Mouse (Mus musculus) heart, postnatal 10 days (tissue): ENCODE results near the gene Cdc42ep2. TPM values are rescaled to one million over a fixed set of nuclear protein-coding genes. Genes with fewer than 3 reads are reported as not detected.
A peak's percentile ranks its signal among the peaks of the same experiment; 100 is the strongest.

Source experiments
- DNase-seq, 2 experiments: peaks; one replicate each; pipeline ENCODE4 v3.0.0; 2021
- intact Hi-C: fragments of 180-260 bp; cut with DNase I; formaldehyde crosslinking; loops from one replicate; pipeline ENCODE4 v1.15.1; 2025
- total RNA-seq, 2 experiments: library from RNA; stranded (reverse); gene quantifications; 2 replicates each; pipeline ENCODE4 v1.2.3; 2021

Gene Cdc42ep2
- total RNA-seq, 2 experiments from 2014 or later: 14.0 to 16.0 TPM

- DNase-seq: no peak
- intact Hi-C loops: no loop called here
Measured at GRCm38 (mm10) chr19:5944145-5944544, 19.5 kb upstream of the Cdc42ep2 start.

DNA sequence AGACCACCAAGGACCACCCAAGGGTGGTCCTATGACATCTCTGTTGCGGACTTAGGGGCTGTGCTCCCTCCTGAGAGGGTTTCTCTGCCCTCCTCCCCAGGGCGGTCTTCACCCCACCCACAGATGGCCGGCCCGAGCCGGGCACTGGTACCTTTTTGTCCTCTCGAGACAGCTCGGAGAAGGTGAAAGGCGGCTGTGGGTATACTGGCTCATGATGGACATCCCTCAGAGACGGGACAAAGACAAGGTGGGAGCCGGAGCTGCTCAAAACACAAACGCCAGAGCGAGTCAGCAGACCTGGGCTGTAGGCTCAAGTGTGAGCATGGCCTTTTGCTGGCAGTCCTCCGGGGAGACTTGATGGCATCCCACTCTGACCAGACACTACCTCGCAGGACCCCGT is 18.8 kb upstream of the Cdc42ep2 start:
- no peak for DNase-seq
- intact Hi-C loops: no loop called here

- no peak for DNase-seq
- intact Hi-C loops: no loop called here
Measured at GRCm38 (mm10) chr19:5942581-5942980, 18.0 kb upstream of the Cdc42ep2 start.

DNA sequence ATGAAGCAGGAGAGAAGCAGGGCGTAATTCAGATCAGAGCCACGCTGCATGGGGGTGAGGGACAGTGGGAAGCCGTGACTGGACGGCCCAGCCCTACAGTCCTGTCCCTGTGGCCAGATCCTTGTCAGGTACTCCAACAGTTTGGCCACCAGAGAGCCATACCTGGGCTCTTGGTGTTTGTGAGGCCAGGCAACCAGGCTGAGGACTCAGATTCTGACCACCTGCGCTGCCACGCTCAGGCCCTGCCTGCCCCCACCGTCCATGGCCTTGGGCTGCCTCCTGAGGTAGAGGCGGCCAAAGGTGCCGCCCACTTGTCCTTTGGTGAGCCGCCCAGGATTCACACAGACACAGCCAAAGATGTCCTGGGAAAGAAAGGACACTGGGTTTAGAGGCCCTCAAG is 16.0 kb upstream of the Cdc42ep2 start:
- intact Hi-C loops: loop anchor here (2.0 kb wide), 1 partner anchor 16 kb away; the partner anchor contains the start of gene Cdc42ep2
- DNase-seq: no peak

DNA sequence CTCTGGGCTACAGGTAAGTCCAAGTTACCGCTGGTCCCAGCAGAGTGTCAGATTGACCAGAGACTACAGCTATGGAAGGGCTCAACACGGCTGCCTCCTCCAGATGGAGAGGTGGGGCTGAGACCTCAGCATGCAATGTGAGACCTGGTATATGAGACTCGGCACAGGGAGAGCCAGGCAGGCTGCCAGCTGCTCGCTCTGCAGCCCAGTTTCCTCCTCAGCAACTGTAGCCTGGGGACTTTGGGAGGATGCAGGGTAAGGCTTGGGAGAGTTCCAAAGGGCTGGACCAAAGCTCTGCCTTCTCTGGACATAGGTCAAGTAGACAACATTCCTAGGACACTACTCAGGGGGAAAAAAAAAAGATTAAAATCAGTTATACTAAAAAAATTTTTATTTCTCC is 15.6 kb upstream of the Cdc42ep2 start:
- DNase-seq: peak; percentile 82 to 86
- intact Hi-C loops: loop anchor here (2.0 kb wide), 1 partner anchor 15 kb away; the partner anchor contains the start of gene Cdc42ep2

GRCm38 (mm10) chr19:5939715-5940114 is 15.1 kb upstream of the Cdc42ep2 start:
- DNase-seq: no peak
- intact Hi-C loops: loop anchor here (2.0 kb wide), 1 partner anchor 15 kb away; the partner anchor contains the start of gene Cdc42ep2

GRCm38 (mm10) chr19:5938516-5938915 is 13.9 kb upstream of the Cdc42ep2 start:
- intact Hi-C loops: no loop called here
- no peak for DNase-seq

GRCm38 (mm10) chr19:5937836-5938406 is 13.3 kb upstream of the Cdc42ep2 start:
- intact Hi-C loops: no loop called here
- peak in 1 of 2 experiments; percentile 46 for DNase-seq

DNA sequence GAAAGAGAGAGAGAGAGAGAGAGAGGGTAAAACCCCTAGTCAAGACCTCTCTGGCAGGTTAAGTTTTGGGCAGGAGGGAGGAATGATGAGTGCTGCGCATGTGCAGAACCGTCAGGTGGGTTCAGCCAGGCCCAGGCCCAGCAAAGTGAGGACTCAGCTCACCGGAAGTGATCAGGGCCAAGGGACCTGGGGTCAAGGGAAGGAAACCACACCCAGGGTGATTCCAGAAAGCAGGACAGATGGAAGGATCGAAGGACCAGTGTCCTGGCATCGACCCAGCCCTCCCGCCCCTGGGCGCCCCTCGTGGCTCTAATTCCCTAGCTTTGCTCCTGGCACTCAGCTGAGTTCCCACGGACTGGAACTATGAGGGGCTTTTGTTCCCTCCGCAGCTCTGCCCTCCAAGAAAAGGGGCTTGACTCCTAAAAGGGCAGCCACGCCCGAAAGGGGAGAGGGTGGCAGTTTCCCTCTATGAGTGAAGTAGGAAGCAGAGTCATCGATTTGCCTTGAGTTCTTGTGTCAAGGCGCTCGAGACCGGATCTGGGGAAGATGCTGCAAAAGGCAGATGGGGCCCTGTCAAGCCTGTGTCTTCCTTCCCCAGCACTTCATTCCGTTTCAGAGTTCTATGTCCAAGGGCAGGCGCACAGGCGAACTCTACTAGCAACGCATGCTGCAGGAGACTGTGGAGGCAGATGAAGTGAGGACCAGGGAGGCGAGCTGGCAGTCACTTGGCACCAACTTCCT is 12.6 kb upstream of the Cdc42ep2 start:
- no peak for DNase-seq

DNA sequence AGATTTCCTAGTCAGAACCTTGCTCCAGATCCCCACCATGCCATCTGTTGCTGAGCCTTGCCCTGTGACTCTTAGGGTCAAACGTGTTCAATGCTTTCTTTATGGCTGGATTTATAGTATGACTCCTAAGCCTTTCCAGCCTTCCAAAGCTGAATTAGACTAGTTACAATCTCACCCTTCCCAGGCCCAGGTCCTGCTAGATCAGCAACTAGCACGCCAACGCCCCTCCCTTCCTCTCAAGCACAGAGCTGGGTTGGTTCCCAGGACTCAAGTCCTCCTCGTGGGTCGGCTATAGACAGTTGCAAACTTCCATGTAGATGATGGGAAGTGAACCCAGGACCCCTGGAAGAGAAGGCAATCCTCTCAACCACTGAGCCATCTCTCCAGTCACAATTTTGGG is 11.1 kb upstream of the Cdc42ep2 start:
- DNase-seq: peak; percentile 61 to 64
- intact Hi-C loops: no loop called here

More for the DNA sequence above, 12.6 kb upstream of the Cdc42ep2 start:
- intact Hi-C loops: no loop called here

- peak; percentile 77 to 81 for DNase-seq
- intact Hi-C loops: no loop called here
Measured at GRCm38 (mm10) chr19:5935266-5935665, 10.7 kb upstream of the Cdc42ep2 start.

DNA sequence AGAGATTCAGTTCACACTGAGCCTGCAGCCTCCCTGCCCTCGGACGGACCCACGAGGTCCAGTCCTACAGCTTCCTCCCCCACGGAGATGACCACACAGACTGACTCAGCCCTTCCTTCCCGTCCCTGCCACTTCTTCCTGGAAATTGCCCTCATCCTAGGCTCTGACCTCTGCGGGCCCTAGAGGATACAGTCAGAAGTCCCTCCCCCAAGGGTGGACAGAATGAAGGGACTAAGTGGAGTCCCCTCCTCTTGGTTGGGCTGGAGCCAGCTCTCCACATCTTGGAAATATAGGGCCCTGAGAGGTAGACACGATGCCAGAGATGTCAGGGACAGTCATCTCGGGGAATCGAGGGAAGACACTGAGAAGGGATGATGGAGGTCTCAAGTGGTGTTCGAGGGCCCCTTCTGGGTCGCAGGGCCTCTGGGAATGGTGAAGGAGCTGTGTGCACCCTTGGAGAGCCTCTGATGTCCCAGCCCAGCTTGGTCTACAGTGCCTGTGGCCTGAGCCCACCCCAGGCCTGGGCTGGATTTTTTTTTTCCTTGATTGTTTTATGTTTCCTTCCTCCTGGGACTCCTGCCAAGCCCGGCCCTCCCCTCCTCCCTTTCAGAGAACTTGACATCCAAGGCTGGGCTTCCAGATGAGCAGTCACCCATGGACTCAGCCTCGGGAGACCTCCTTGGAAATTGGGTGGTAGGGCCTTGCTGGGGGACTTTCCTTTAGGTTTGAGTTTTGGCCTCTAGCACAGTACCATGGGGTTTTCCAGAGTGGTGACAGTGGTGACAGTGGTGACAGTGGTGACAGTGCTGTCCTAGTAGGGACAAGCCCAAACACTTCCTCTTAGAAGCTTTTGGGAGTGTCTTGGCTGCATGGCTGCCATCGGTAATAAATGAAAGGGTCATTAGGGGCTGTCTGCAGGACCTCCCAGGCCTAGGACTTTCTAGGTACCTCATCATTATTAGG is 5.3 kb upstream of the Cdc42ep2 start:
- peak; percentile 81 for DNase-seq
- intact Hi-C loops: no loop called here

DNA sequence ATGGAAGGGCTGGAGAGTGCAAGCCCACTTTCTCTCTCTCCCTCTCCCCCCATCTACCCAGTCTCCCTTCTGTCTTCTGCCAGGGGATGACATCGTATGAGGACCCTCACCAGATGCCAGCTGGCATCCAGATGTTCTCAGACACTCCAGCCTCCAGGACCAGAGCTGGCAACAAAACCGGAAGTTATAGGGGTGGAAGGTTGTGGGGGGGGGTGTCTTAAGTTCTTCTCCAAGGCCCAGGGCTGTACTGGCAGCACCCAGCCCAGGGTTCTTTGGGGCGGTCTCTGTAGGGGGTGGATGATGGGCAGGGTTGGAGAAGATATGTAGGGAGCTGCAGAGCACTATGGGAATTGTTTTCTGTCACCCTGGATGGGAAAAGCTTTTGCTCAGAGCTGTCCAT is 3.9 kb upstream of the Cdc42ep2 start:
- DNase-seq: no peak
- intact Hi-C loops: no loop called here

GRCm38 (mm10) chr19:5928104-5928503 is 3.5 kb upstream of the Cdc42ep2 start:
- intact Hi-C loops: no loop called here
- DNase-seq: no peak

- intact Hi-C loops: no loop called here
Measured at GRCm38 (mm10) chr19:5927532-5927931, 2.9 kb upstream of the Cdc42ep2 start.

DNA sequence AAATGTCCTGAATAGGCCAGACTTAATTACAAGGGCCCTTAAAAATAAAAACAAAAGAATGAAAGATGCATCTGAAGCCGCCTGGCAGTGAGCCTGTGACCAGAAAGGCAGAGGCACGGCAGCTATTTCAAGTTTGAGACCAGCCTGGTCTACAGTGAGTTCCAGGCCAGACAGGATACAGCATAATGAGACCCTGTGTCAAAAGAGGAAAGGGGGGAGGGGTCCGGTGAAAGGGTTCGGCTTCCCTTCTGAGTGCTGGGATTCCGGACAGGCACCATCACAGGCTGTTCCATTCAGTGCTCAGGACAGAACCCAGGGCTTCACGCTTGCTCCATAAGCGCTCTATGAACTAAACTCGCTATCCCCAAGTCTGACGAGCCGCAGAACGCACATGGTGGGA is 2.4 kb upstream of the Cdc42ep2 start:
- intact Hi-C loops: no loop called here
- DNase-seq: peak in 1 of 2 experiments; percentile 24

More at GRCm38 (mm10) chr19:5927532-5927931, 2.9 kb upstream of the Cdc42ep2 start:
- DNase-seq: no peak

GRCm38 (mm10) chr19:5925311-5925855 is 767 bp upstream of the Cdc42ep2 start:
- peak; percentile 30 to 43 for DNase-seq
- intact Hi-C loops: loop anchor here (2.0 kb wide), 1 partner anchor 15 kb away; no protein-coding TSS in a partner anchor

GRCm38 (mm10) chr19:5923990-5924712 is 465 bp downstream of the Cdc42ep2 start:
- intact Hi-C loops: loop anchor here (1.0 to 2.0 kb wide), 2 partner anchors 17 to 32 kb away; no protein-coding TSS in a partner anchor
- peak; percentile 95 to 97 for DNase-seq

DNA sequence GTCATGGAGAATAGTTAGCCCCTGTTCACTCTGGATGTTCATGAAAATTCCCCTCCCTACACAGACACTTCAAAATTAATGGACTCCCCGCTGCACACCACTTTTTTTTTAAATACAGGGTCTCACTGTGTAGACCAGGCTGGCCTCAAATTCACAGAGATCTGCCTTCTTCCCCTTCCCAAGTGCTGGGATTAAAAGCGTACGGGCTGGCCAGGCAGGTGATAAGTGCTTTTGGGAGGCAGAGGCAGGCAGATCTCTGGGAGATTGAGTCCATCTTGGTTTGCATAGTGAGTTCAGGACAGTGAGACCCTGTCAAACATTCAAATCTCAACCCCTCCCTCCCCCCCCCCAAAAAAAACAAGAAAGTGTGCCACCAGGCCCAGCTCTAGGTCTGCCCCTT is 1.7 kb downstream of the Cdc42ep2 start:
- DNase-seq: no peak
- intact Hi-C loops: no loop called here
